Mouse (Mus musculus): ENCODE results near the gene Cacna2d2.

Gene Cacna2d2

GRCm38 (mm10) chr9:107403116-107403515 is 3.7 kb downstream of the Cacna2d2 start:
- DNase-seq (ENCODE audit: low read depth, low spot score), result no peak

GRCm38 (mm10) chr9:107409449-107409848 is 10.0 kb downstream of the Cacna2d2 start:
- DNase-seq (ENCODE audit: low read depth, low spot score), result no peak

GRCm38 (mm10) chr9:107417106-107417505 is 17.7 kb downstream of the Cacna2d2 start:
- DNase-seq (ENCODE audit: low read depth, low spot score), result no peak

DNA sequence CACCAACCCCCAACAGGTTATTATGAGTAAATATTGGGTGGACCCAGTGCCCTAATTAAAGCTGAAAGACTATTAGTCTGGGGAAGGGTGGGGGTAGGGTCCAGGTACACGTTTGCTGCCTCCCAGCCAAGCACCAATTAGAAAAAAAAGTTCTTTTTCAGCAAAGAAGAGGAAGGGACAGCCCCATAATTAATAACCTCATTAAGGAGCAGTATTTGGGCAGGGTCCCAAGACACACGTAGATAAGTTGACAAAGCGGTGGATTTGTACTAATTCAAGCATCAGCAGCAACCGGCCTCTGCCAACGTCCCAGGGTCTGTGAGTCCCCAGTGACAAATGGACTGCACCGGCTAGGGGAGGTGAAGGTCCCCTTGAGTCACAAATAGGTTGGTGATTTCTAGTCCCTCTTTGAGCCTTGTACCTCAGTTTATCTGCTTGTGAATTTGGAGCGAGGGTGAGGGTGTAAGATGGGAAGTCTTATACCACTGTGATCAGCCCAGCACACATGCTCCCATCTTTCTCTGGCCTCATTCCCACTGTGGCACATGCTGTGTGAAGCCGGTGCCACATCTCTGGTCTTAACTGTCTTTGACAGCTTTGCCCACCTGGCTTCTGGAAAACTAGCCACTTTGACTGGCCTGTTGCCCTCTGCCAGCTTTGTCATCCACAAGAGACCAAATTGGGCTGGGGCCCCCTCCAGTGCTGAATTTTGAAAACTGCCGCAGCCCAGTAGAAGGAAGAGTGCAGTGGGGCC is 20.3 kb downstream of the Cacna2d2 start:
- DNase-seq (ENCODE audit: low read depth, low spot score), result no peak

- no peak for DNase-seq (ENCODE audit: low read depth, low spot score)
Measured at GRCm38 (mm10) chr9:107420898-107421297, 21.5 kb downstream of the Cacna2d2 start.

DNA sequence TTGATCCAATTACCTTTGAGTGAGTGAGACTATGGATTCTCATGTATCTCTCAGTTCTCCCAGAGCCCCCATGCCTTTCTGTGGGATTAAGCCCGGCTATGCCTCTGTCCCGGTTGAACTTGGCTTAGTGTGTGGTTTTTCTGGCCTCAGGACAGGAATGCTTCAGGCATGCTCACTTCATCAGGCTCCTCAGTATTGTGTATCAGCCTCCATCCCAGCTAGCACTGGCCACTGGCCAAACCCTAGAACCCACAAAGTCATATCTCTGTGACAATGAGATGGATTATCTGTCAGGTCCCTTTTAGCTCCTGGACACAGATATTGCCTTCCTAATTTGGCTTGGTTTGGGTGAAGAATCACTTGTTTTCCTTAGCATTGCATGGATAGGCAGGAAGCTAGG is 23.5 kb downstream of the Cacna2d2 start:
- DNase-seq (ENCODE audit: low read depth, low spot score), result no peak

- DNase-seq (ENCODE audit: low read depth, low spot score), result no peak
Measured at GRCm38 (mm10) chr9:107424485-107425175, 25.2 kb downstream of the Cacna2d2 start.

DNA sequence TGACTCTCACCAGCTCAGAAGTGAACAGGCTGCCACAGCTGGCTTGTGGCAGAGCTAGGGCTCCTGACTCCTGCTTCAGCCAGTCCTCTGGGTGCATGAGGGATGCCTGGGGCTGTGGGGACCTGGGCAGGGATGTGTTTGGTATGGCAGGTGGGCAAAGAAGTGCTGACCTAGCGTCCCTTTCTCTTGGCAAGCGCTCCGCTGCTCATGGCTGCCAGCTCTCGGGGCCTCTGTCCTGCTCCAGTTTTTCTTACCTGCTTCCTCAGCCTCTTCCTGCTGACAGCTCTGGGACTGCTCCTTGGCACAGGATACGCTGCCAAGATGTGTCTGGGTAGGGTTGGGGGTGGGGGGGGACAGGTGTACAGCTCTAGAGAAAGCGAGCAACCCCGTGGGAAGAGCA is 28.5 kb downstream of the Cacna2d2 start:
- no peak for DNase-seq (ENCODE audit: low read depth, low spot score)

DNA sequence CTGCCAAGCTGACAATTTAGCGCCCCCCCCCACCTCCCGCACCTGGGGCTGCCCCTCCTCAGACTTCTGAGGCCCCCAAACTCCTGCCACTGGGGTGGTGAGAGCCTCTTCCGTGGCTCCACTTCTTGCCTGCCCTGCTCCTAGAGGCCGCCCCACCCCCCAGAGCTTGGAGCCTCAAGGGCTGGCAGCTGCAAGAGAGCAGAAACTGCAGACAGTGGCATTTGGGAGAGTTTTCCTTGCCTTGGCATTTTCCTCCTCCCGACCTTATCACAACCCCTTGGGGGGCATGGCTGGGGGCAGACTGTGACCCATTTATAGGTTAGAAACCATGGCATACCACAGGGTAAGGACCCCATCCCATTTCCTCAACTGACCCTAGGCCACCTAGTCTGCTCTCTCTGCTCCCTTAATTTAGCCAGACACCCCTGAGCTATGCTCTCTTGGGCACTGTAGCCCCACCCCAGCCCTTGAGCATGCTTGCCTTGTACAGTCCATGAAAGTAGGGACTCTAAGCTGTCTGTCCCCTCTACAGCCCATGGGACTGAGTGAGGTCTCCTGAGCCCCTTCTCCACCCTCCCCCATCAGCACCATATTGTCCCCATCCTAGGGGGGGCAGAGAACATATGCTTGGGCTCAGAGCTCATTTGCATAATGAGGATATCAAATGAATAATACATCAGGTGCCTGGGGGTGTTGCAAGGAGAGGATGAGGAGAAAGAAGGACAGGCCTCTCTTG is 29.2 kb downstream of the Cacna2d2 start:
- DNase-seq (ENCODE audit: low read depth, low spot score), result no peak

DNA sequence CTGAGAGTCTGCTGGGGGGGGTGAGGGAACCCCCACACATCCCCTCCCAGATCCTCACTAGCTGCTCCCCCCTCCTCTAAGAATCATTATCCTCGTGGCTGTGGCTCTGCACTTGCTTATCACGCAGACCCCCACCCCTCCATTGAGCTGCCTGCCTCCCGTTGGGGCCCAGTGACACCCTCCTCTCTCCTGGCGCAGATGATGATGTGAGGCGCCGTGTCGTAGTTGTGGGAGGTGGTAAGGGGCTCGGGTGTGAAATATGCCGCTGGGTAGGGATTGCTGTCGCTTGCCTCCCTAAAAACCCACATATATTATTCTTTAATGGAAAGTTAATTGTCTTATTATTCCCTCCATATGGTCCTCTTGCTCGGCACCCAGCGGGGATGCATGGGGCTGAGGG is 31.0 kb downstream of the Cacna2d2 start:
- DNase-seq (ENCODE audit: low read depth, low spot score), result no peak

DNA sequence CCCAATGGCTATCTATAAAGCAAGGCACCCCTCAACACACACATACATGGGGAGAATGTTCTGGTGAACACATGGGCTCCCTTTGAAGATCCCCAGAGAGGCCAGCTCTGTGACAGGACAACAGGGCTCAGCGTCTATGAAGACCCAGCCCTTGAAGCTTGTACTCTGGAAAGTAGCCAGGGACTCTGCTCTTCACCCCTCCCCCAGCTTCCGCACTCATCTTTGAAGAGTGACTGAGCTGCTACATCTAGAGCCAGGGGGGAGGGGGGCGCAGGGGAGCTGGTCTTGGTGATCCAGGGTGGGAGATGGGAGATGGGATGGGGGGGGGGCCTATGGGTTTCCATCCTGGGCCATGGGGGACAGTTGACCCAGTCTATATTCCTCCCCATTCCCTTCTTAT is 33.1 kb downstream of the Cacna2d2 start:
- DNase-seq (ENCODE audit: low read depth, low spot score), result no peak

DNA sequence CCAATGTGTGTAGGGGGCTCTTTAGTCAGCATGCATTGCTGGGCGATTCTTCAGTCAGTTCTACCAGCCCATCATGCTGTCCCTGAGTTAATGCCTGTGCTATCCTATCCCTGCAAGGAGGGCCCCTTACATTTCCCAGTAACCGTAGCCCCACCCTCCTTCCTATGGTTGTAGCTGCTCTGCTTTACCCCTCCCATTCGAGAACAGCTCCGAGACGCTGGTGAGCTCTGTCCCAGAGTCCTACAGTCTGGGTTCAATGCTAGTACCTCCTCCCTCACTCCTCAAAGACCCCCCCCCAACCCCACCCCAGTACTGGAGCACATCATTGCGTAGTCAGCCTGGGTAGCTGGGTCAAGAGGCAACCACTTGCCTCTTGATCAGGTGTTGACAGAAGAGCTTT is 35.4 kb downstream of the Cacna2d2 start:
- DNase-seq (ENCODE audit: low read depth, low spot score), result no peak

DNA sequence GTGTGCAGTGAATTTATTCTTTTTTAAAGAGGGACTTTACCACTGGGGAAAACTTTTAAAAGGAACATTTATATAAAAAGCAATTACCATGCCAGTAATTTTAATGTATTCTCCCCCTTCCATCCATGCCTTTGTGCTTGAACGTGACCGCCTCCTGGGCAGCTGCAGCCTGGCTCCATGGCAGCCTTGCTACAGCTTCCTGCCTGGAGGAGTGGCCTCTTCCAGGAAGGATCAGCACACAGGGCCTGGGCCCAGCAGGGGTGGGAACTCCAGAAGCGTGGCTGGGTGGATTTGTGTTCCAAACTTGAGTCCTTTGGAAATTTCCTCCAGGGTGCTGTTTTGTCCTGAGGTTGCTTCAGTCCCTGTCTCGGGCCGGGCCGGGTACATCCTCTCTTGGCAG is 35.9 kb downstream of the Cacna2d2 start:
- DNase-seq (ENCODE audit: low read depth, low spot score), result no peak

GRCm38 (mm10) chr9:107442891-107443290 is 43.5 kb downstream of the Cacna2d2 start:
- DNase-seq (ENCODE audit: low read depth, low spot score), result no peak

GRCm38 (mm10) chr9:107443324-107443723 is 43.9 kb downstream of the Cacna2d2 start:
- no peak for DNase-seq (ENCODE audit: low read depth, low spot score)

DNA sequence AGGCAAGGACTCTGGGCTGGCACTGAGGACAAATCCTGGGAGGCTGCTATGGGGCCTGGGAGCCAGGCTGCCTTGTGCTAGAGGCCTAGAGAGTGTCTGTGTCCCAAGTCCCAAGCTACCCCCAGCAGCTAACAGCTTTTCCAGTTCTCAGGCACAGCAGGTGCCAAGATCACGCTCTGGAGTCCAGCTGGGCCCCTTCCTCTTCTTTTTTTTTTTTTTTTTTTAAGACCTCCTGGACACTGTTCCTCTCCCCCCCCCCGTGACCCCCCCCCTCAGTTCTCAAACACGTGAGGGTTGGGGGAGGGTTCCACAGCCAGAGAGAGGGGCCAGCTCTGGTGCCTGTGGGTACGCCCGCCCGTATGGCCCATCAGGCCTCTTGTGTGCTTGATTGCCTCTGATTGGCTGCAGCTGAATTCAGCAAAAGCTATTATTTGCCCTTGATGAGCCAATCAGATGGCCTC is 45.6 kb downstream of the Cacna2d2 start:
- DNase-seq (ENCODE audit: low read depth, low spot score), result no peak

DNA sequence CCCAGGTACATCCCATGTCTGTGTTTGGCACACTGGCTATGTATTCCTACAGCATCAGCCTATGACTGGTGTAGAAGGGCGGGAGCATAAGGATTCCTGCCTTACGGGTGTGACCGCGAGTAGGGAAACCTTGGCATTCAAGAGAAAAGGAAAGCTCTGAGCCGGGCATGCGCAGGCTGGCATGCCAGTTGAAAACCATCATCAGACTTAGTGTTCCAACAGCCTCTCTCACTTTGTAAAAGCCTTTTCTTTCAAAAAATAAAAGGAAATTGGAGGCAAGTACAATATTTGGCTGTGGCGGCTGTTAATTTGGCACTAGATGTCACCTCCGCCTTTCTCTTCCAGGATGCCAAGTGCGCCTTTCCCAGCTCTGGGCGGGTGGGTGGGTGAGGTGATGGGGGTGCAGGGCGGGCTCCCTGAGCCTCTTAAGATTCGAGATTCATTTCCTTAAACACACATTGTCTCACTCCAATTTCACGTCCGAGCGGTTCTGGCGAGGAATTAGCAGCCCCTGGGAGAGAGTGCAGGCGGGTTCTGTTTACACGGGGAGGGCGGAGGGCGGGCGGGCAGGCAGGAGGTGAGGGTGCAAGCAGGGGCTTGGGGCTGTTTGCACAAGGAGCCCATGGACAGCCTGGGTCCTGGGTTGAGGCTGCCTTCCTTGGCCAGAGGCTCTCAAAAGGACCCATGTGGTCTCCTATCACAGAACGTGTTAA is 49.5 kb downstream of the Cacna2d2 start:
- DNase-seq (ENCODE audit: low read depth, low spot score), result no peak

DNA sequence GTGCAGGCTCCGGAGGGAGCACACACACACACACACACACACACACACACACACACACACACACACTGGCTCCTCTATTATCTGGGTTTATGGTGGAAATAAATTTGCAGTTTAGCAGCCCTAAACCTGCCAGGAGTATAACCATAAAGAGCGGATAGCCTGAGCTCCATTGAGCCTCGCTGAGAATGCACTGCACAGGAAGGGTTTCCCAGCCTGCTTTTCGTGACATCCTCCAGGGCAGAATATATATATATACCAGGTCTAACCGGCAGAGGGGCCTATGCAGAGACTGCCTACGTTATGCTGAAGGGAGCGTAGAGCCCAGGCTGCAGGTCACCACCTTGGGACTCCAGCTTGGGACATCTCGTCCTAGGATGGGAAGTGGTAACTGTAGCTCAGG is 52.0 kb downstream of the Cacna2d2 start:
- DNase-seq (ENCODE audit: low read depth, low spot score), result no peak

GRCm38 (mm10) chr9:107451891-107452521 is 52.6 kb downstream of the Cacna2d2 start:
- no peak for DNase-seq (ENCODE audit: low read depth, low spot score)

GRCm38 (mm10) chr9:107452552-107452951 is 53.1 kb downstream of the Cacna2d2 start:
- DNase-seq (ENCODE audit: low read depth, low spot score), result no peak

DNA sequence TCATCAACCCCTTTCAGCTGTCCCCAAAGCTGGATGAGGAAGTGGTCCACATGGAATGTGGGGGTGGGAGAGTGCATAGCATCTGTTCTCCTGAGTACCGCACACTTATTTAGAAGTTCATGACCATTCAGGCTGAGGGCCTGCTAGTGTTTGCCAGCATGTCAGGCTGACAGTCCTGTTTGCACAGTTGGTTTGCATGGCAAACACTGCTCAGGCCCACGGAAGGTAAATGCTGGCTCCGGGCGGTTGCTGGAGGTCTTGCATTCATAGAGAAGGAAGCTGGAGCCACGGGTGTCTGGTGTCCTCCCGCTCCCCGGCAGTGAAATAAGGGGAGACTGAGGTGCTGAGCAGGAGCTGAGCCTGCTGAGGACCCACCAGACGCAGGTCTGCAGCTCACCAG is 53.7 kb downstream of the Cacna2d2 start:
- no peak for DNase-seq (ENCODE audit: low read depth, low spot score)
